Mouse (Mus musculus) urinary bladder, postnatal 25 days (tissue): ENCODE data around the gene Il20ra.
A peak's percentile ranks its signal among the peaks of the same experiment; 100 is the strongest.

ENCODE experiments used
- DNase-seq: peaks from one replicate; pipeline ENCODE4 v3.0.0; 2022; ENCODE audit warnings: low spot score

Gene Il20ra

DNA sequence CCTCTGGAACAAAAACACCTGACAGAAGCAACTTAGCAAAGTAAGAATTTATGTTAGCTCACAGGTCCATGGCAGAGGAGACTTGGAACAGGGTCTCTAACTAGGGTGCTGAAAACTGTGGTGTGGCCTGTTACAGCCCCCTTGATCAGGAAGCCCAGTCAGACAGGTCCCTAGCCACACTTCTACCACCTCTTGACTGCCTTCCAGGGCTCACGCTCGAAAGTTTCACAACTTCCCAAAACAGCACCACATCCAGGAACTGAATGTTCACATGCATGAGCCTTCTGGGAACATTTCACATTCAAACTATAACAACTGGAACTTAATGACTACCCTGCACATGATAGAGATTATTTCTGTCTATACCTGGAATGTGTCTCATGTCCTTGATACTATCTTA lies 53.1 kb downstream of the Il20ra start:
- no peak for DNase-seq

DNA sequence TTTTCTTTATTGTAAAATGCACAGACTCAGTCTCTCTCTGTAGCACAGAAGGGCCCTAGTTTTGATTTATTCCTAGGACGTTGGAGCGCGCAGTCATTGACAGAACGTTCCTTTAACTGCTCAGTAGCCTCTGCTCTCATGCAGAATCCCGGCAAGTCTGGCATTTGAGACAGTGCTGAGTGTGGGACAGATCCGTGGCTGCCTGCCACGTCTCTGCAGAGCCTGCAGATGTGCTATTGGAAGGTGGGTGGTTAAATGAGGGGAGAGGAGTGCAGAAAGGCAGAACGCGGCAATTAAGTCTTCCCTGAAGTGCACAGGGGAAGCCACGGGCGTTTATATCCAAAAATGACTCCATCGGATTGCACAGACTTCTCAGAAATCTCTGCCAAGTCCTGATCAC lies 66.7 kb downstream of the Il20ra start:
- DNase-seq = no peak

DNA sequence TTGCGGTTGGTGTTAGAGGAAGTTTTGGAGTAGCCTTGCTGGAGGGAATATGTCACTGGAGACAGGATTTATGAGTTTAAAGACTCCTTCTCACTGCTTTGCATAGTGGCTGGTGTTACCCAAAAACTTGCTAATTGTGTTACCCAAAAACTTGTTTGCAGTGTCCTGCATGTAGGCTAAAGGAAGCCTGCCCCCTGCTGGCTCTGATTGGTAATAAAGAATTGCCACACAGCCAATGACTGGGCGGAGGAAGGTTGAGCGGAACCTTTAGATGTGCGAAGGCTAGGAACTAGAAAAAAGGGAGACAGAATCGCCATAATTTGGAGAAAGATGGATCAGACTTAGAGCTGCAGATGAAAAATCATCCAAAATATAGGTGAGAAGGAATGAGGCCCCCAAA lies 69.0 kb downstream of the Il20ra start:
- peak; percentile 49 for DNase-seq

DNA sequence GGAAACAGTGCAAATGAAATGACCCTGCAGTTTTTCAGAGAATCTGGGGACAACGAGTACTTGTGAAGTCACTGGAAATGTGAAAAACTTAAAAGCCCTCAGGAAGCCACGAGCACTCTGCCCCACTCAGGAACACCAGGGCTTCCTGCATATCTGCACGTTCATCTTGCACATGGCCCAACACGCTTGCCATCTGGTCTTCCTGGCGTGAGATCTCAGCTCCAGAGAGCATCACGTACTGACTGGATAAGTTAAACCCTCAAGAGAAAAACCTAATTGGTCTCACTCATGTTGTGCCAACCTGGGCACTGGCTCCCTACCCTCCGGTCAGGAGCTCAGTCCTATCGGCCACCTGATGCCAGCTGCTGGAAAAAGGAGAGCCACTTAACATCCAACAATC lies 82.6 kb downstream of the Il20ra start:
- DNase-seq = no peak

DNA sequence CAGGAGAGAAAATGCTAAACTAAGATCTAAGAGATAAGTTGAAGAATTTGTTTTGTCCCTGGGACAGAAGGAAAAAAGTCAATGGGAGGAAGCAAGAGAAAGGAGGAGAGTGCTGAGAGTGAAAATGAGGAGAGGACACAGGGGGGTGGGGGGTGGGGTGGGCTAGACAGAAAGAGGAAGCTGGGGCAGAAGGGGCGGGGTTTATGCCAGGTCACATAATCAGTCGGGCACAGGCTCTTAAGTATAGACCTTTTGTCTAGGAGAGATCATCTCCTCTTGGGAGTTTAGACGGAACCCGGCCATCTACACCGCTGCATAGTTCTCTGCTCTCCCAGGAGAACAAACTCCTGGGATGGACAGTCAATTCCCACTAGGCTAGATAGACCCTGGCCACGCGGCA lies 90.6 kb downstream of the Il20ra start:
- no peak for DNase-seq

DNA sequence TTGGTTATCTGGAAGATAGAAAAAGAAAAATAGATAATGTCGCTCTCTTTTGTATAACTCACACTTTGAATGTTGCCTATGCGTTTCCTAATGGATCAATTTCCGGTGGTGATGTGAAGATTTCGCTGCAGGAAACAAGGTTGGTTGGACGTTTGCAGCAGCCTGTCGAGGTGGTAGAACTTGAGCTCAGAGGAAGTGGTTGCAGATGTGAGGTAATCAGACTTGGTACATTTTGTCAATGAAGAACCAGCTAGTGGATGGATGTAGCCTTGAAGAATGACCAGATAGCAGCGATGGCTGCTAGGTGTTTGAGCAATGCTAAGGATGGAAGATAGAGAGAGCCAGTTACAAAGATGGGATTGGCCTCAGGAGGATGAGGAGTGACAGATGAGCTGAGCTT lies 92.4 kb downstream of the Il20ra start:
- no peak for DNase-seq
